ENCODE assay signal across 7 mouse cellular contexts in genomic region chr15:79664666-79665065, GRCm38 (mm10).
"Had no signal": no experiment of that assay in that cellular context is flagged by ENCODE, and none has a peak within 500 bp of the region (broad histone marks: within the 10 kb centered on the region; RNA-seq: fewer than 3 reads in every experiment).

No protein-coding gene starts in this region.

- DNase-seq: kidney, adult 8-10 months; kidney, postnatal 25 days; lung, embryonic 14.5 days; lung, postnatal 10 days; right cerebral cortex, postnatal 25 days; thymus, adult 18-20 months; thymus, postnatal 14 days had no signal
